Mouse (Mus musculus) heart, postnatal 25 days (tissue): Measurements from ENCODE around the gene 9930021J03Rik. TPM values are rescaled to one million over a fixed set of nuclear protein-coding genes. Genes with fewer than 3 reads are reported as not detected.

Experiments
- DNase-seq: peaks from one replicate; pipeline ENCODE4 v3.0.0; 2022; ENCODE audit warnings: low spot score
- intact Hi-C: fragments of 180-260 bp; cut with DNase I; formaldehyde crosslinking; loops from one replicate; pipeline ENCODE4 v1.15.1; 2025
- total RNA-seq, 2 experiments: library from RNA; stranded (reverse); gene quantifications; 2 replicates each; pipeline ENCODE4 v1.2.3; 2021

The 9930021J03Rik gene
- total RNA-seq, 2 experiments from 2014 or later: 10.1 to 14.7 TPM

DNA sequence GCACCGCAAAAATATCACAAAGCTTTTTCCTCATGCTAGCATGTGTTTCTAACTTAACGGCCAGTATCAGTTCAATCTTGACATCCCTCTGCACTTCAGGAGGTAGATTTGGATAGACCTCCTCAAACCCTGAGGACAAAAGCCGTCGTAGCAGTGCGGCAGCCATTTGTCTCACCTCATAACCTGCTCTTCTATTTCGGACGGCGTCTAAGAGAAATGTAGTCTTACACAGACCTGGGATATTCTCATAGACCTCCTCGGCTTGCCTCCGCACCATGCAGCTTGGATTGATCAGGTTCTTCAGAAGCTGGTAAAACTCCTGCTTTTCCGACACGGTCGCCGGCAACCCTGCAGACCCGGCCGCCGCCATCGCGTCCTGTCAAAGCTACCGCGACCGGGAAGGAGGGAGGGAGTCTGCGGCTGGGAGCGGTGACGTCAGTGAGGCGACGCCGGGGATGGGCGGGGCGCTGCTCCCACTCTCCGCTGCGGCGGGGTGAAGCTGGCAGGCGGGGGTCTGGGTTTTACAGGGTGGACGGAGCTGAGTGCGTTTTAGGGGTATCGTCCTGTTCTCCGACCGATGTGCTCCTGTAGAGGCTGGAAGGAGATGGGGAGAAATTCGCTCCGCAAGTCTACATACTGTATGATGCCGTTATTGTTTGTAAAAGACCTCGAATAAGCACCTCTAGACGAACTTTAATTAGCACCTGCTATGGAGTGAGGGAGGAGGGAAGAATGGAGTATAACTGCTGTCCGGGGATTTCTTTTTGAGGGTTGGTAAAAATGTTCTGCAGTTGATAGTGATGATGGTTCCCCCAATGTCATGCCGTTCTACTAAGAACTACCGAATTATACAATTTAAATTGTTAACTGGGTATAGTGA is 7.0 kb upstream of the 9930021J03Rik start, which contains the start of gene Ranbp6:
Ranbp6 (minus strand) TSS at position 394 of the 880 bp plus-strand sequence.
- intact Hi-C loops: loop anchor here (5.0 kb wide), 1 partner anchor 219 kb away; the partner anchor contains the start of gene Uhrf2
- DNase-seq: peak; percentile 82

DNA sequence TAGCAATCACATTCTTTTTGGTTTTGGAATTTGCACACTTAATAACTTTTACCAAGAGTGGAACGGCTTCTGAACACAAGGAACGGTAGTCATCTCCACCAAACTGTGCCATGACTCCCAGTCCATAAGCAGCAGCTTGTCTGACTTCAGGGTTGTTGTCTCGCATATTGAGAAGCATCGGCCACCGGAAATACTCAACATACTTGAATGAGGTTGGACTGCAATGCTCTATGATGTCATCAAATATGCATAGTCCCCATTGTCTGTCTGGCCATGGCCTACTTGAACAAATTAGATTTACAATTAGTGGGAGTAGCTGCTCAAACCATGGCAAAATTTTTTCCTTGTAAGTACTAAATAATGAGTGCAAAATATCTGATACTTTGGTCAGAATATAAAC is 4.2 kb upstream of the 9930021J03Rik start:
- no peak for DNase-seq
- intact Hi-C loops: loop anchor here (5.0 kb wide), 1 partner anchor 222 kb away; the partner anchor contains the start of gene Uhrf2

GRCm38 (mm10) chr19:29805101-29805916 is 480 bp downstream of the 9930021J03Rik start:
- peak; percentile 53 for DNase-seq
- intact Hi-C loops: loop anchor here (10.0 kb wide), 1 partner anchor 281 kb away; the partner anchor contains the start of gene Ric1

DNA sequence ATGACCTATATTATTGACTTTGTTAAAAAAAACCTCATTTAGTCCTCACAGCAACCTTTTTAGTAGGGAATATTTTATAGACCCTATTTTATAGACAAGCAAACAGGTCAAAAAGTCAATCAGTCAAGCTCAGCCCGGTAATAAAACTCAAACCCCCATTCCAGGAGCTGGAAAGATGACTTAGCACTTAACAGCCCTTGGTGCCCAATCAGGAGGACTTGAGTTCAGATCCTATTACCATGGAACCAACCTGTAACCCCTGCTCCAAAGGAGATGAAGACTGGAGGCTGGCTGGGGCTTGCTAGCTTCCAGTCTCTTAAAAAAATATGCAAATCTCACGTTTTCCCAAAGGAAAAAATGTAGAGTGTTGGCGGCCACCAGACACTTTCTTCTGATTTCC is 1.8 kb downstream of the 9930021J03Rik start:
- no peak for DNase-seq
- intact Hi-C loops: loop anchor here (10.0 kb wide), 1 partner anchor 279 kb away; the partner anchor contains the start of gene Ric1

DNA sequence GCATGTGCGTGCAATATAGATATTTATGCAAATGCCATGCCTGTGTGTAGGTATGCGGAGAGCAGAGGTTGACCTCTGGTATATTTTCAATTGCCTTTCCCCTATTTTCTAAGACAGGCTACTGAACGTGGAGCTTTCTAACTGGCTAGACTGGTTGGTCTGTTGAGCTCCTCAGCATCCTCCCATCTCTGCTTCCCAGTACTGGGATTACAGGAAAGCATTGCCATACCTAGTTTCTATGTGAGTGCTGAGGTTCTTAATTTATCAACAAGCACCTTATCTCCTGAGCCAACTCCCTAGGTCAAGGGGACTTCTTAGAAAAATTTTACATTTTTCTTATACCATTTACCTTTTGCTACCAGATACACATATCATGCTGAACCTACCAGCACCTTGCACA is 8.4 kb downstream of the 9930021J03Rik start:
- DNase-seq: no peak
- intact Hi-C loops: no loop called here

- DNase-seq: no peak
- intact Hi-C loops: no loop called here
Measured at GRCm38 (mm10) chr19:29787997-29788396, 17.8 kb downstream of the 9930021J03Rik start.

GRCm38 (mm10) chr19:29782914-29783313 is 22.9 kb downstream of the 9930021J03Rik start:
- no peak for DNase-seq
- intact Hi-C loops: no loop called here

GRCm38 (mm10) chr19:29753939-29754338 is 51.9 kb downstream of the 9930021J03Rik start:
- no peak for DNase-seq
- intact Hi-C loops: no loop called here

GRCm38 (mm10) chr19:29750994-29751393 is 54.8 kb downstream of the 9930021J03Rik start:
- intact Hi-C loops: no loop called here

DNA sequence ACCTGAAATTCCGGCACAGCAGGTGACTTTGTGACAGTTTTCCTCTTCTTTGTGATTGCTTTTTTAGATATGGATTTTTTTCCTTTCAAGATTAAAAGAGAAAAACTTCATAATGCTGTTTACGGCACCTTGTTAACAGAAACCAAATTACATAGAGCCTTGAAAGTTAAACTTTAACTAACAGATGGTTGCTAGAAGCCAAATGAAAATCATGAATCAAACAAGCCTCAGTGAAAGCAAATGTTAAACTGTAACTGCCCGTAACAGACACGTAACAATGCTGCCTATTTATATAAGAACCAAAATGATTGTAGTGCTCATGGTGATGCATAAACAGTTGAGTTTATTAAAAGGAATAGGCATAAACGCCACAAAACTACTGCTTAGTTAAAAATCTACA is 62.3 kb downstream of the 9930021J03Rik start:
- intact Hi-C loops: no loop called here
- no peak for DNase-seq

More at GRCm38 (mm10) chr19:29750994-29751393, 54.8 kb downstream of the 9930021J03Rik start:
- no peak for DNase-seq

- intact Hi-C loops: no loop called here
Measured at GRCm38 (mm10) chr19:29740661-29741060, 65.1 kb downstream of the 9930021J03Rik start.

GRCm38 (mm10) chr19:29739608-29740007 is 66.2 kb downstream of the 9930021J03Rik start:
- intact Hi-C loops: no loop called here
- no peak for DNase-seq

More at GRCm38 (mm10) chr19:29740661-29741060, 65.1 kb downstream of the 9930021J03Rik start:
- no peak for DNase-seq

- intact Hi-C loops: no loop called here
- DNase-seq: no peak
Measured at GRCm38 (mm10) chr19:29735421-29735820, 70.4 kb downstream of the 9930021J03Rik start.

DNA sequence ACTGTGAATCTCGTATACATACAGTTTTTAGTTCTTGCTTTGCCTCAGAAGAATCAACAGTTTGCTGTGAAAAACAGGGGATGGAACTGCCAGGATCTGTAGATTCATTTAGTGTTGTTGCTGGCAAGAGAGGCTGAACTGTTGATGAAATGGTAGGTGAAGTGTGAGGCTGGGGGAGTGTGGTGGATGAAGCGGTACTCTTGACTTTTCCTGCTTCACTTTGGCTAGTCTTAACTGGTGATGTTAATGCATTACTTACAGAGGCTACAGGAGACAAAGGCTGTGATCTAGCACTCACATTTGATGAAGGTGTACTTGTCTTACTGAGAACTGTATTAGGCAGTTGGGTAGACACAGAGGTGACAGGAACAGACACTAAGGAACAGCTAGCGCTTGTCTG is 87.3 kb downstream of the 9930021J03Rik start:
- intact Hi-C loops: no loop called here

GRCm38 (mm10) chr19:29717854-29718253 is 87.9 kb downstream of the 9930021J03Rik start:
- DNase-seq: no peak
- intact Hi-C loops: no loop called here

More for the DNA sequence above, 87.3 kb downstream of the 9930021J03Rik start:
- DNase-seq: no peak

- no peak for DNase-seq
- intact Hi-C loops: no loop called here
Measured at GRCm38 (mm10) chr19:29713451-29713850, 92.3 kb downstream of the 9930021J03Rik start.

DNA sequence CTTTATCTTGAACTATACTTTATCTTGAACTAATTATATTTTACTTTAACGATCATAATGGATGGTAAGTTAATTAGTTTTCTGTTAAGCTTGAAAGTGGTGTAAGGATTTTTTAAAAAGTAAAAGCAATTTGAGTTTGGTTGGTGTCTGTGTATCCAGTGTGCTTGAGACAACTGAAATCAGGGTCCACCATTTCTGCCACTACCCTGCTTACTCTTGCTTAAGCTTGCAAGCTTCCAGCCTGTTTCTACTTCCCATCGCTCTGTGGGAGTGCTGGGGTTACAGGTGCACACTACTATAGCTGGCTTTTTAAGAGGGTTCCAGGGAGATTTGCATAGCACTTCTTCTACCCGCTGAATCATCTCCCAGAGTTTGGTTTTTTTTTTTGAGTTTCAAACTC is 96.3 kb downstream of the 9930021J03Rik start:
- intact Hi-C loops: no loop called here
- no peak for DNase-seq

GRCm38 (mm10) chr19:29708461-29708860 is 97.3 kb downstream of the 9930021J03Rik start:
- intact Hi-C loops: no loop called here
- no peak for DNase-seq

DNA sequence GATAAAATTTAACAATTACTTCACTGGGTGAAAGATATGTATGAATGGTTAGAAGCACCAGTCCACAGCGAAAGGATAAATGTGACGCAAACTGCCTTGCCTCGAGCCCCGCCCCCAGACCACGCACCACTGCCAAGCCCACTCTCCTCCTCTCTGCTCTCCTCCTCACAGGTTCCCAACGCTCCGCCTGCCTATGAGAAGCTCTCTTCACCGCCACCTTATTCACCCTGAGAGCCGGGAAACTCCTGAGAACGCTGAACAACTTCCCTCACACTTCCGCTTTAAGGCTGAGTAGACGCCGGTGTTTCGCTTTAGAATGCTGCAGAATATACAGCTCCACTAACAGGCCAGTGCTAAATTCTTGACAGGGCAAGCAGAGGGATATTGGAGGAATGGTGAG is 97.8 kb downstream of the 9930021J03Rik start:
- intact Hi-C loops: no loop called here
- no peak for DNase-seq

DNA sequence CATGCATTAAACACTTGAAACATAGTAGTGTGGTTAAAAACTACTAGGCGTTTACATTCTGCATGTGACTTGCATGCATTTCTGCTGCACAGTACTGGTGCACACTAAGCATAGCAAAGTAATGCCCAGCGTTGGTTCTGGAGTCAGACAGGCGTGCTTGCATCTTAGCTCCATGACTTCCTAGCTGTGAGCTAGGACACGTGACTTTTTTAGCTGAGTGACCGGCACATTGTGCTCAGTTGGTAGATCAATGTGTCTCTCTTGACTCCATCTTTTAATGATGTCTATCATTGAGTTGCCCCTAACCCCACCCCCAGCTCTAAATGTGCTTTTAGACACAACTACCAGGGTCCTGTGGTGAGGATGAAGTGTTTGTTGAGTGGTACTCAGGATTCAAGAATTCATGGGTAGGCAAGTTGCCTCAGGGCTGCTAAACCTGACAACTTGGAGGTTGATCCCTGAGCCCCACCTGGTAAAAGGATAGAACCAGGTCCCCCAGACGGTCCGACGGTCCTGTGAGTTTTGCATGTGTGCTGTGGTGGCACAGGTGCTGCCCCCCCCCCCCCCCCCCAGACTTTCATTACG is 98.4 kb downstream of the 9930021J03Rik start:
- no peak for DNase-seq
- intact Hi-C loops: no loop called here
